Mouse (Mus musculus) spleen, adult 2 months (tissue): ENCODE results near the gene Sod3. TPM values are rescaled to one million over a fixed set of nuclear protein-coding genes. Genes with fewer than 3 reads are reported as not detected.

Experiments used
- DNase-seq, 2 experiments: peaks; one replicate each; pipeline versions ENCODE4 v3.0.0 to v3.0.0-alpha.2; 2012 to 2021; ENCODE audit warnings: low spot score in 2 of 2, low read depth in 1 of 2
- H3K27ac ChIP-seq: fragments of 200-500 bp; 2 replicates; pipeline ENCODE4 v1.5.1; 2012; ENCODE audit warnings: low read length, inconsistent platforms; ENCODE audit not compliant: insufficient read depth
- H3K27me3 ChIP-seq: fragments of 200-500 bp; 2 replicates; pipeline ENCODE4 v1.6.1; 2012; ENCODE audit warnings: mild to moderate bottlenecking, moderate library complexity, low read length, inconsistent platforms; ENCODE audit not compliant: control insufficient read depth, insufficient read depth
- H3K36me3 ChIP-seq: fragments of 200-500 bp; 2 replicates; pipeline ENCODE4 v1.6.1; 2012; ENCODE audit warnings: mild to moderate bottlenecking, low read length, inconsistent platforms; ENCODE audit not compliant: control insufficient read depth, insufficient read depth
- H3K4me1 ChIP-seq: fragments of 200-500 bp; 2 replicates; pipeline ENCODE4 v1.6.1; 2011; ENCODE audit warnings: inconsistent platforms; ENCODE audit not compliant: control insufficient read depth, insufficient read depth, insufficient read length
- H3K4me3 ChIP-seq: fragments of 200-500 bp; 2 replicates; pipeline ENCODE4 v1.5.1; 2011; ENCODE audit warnings: mild to moderate bottlenecking, inconsistent platforms; ENCODE audit not compliant: insufficient read depth, insufficient read length; ENCODE audit errors: extremely low read depth
- CTCF ChIP-seq: fragments of 200-500 bp; IDR thresholded peaks from 2 replicates; pipeline ENCODE4 v1.5.1; 2011; ENCODE audit warnings: mild to moderate bottlenecking, inconsistent platforms; ENCODE audit not compliant: insufficient read depth, insufficient read length, insufficient replicate concordance; ENCODE audit errors: extremely low read depth
- POLR2A ChIP-seq: fragments of 200-500 bp; IDR thresholded peaks from 2 replicates; pipeline ENCODE4 v1.6.1; 2011; ENCODE audit warnings: low read depth, low read length, inconsistent platforms
- WGBS: fragments of 180-500 bp; shearing (Covaris S2); methylation state at CpG from one replicate; pipeline ENCODE4 v1.1.7; 2018; 5-methylcytosine and 5-hydroxymethylcytosine counted together
- polyA plus RNA-seq: library from polyadenylated mRNA; depleted of rRNA; stranded (reverse); fragments of >200 nt; gene quantifications from 2 replicates; pipeline ENCODE4 v1.2.3, GENCODE M21; 2012

Sod3 gene
- polyA plus RNA-seq, 1 experiment: 40.4 TPM

- 66% methylated on average over 21 of the region's 21 CpGs for WGBS
- TF ChIP-seq POLR2A (no peak), CTCF (no peak)
- DNase-seq: no peak
These were observed 3.1 kb upstream of the Sod3 start for GRCm38 (mm10) chr5:52360286-52361049.

GRCm38 (mm10) chr5:52362776-52363467 lies 669 bp upstream of the Sod3 start:
- DNase-seq: no peak
- WGBS: 83% methylated on average over 6 of the region's 6 CpGs
- Histone ChIP-seq H3K4me3 (no peak overlapping the region), H3K36me3 (no peaks in the 10 kb centered on the region), H3K27me3 (no peaks in the 10 kb centered on the region), H3K4me1 (no peaks in the 10 kb centered on the region), H3K27ac (no peak overlapping the region)
- TF ChIP-seq POLR2A (no peak), CTCF (no peak)

More at GRCm38 (mm10) chr5:52360286-52361049, 3.1 kb upstream of the Sod3 start:
- H3K4me1 ChIP-seq: no peaks in the 10 kb centered on the region
- H3K4me3 ChIP-seq: no peak overlapping the region
- no peaks in the 10 kb centered on the region for H3K27me3 ChIP-seq
- no peaks in the 10 kb centered on the region for H3K36me3 ChIP-seq
- no peak overlapping the region for H3K27ac ChIP-seq

GRCm38 (mm10) chr5:52364521-52364920 lies 930 bp downstream of the Sod3 start:
- no peak overlapping the region for H3K4me3 ChIP-seq
- H3K4me1 ChIP-seq: no peaks in the 10 kb centered on the region; the same call in 1 of the 2 replicates
- H3K27me3 ChIP-seq: no peaks in the 10 kb centered on the region
- DNase-seq: no peak
- 69% methylated on average over 5 of the region's 5 CpGs for WGBS
- no peak overlapping the region for H3K27ac ChIP-seq
- TF ChIP-seq CTCF (no peak), POLR2A (no peak)
- H3K36me3 ChIP-seq: no peaks in the 10 kb centered on the region

GRCm38 (mm10) chr5:52365930-52366329 lies 2.3 kb downstream of the Sod3 start:
- no peak overlapping the region for H3K4me3 ChIP-seq
- H3K36me3 ChIP-seq: no peaks in the 10 kb centered on the region
- H3K27me3 ChIP-seq: no peaks in the 10 kb centered on the region
- H3K4me1 ChIP-seq: no peaks in the 10 kb centered on the region; the same call in 1 of the 2 replicates
- 92% methylated on average over 5 of the region's 5 CpGs for WGBS
- H3K27ac ChIP-seq: no peak overlapping the region
- TF ChIP-seq POLR2A: no peak
- TF ChIP-seq CTCF: no peak
- DNase-seq: no peak

GRCm38 (mm10) chr5:52366661-52367060 lies 3.1 kb downstream of the Sod3 start:
- TF ChIP-seq POLR2A: no peak
- no peak for TF ChIP-seq CTCF

GRCm38 (mm10) chr5:52367866-52368840 lies 4.6 kb downstream of the Sod3 start:
- Histone ChIP-seq H3K36me3 (no peaks in the 10 kb centered on the region), H3K27ac (no peak overlapping the region), H3K4me1 (no peaks in the 10 kb centered on the region; the same call in 1 of the 2 replicates), H3K4me3 (no peak overlapping the region), H3K27me3 (no peaks in the 10 kb centered on the region)
- WGBS: 70% methylated on average over 63 of the region's 63 CpGs
- no peak for TF ChIP-seq POLR2A
- no peak for TF ChIP-seq CTCF
- no peak for DNase-seq

More at GRCm38 (mm10) chr5:52366661-52367060, 3.1 kb downstream of the Sod3 start:
- no peaks in the 10 kb centered on the region for H3K27me3 ChIP-seq
- no peak for DNase-seq
- no peak overlapping the region for H3K27ac ChIP-seq
- H3K4me1 ChIP-seq: no peaks in the 10 kb centered on the region; the same call in 1 of the 2 replicates
- H3K4me3 ChIP-seq: no peak overlapping the region
- 25% methylated on average over 2 of the region's 2 CpGs for WGBS
- no peaks in the 10 kb centered on the region for H3K36me3 ChIP-seq
